Mouse (Mus musculus): ENCODE results near the gene Nyap2. TPM values are rescaled to one million over a fixed set of nuclear protein-coding genes. Genes with fewer than 3 reads are reported as not detected.

Gene Nyap2
- polyA plus RNA-seq (2012; rRNA removed; ENCODE audit: low replicate concordance): not detected in 2 replicates

DNA sequence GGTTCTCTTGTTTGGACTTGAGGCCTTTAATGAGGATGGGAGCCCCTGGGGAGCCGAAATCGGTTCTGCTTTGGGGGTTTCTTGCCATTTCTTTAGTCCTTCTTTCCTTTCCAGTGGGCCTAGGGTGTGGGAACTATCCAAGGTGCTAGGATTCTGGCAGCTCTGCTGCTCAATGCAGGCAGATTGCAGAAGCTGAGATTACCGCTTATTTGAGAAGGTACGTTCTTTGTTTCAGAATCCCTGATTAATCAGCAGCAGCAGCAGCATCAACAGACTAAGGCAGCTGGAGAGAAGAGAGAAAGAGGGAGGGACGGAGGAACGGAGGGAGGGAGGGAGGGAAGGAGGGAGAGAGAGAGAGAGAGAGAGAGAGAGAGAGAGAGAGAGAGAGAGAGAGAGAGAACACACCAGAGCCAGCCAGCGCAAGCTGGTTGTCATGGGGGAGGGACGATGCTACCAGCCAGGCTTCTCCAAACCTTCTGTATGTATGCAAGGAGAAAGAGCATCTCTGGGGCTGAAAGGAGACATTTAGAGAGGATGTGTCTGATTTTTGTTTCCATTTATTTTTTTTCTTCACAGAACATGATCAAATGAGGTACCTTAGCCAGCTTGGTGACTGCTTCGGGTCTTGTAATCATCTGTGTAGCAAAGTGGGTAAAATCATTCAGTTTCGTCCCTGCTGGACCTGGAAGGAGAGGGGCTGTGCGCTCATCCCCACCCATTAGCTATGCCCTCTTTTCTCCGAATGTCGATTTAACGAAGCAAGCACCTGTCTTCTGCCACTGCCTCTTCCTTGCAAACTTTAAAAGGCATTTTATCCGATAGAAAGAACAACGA lies at the start of gene Nyap2:
Gene Nyap2, plus strand, starts transcription at position 120 of the 834 bp plus-strand sequence.

Data from subcutaneous adipose tissue, adult 2 months (tissue).